Mouse (Mus musculus) embryo, embryonic 11.5 days (tissue): ENCODE measurements around the gene Rora.

Source experiments
- DNase-seq: peaks from one replicate; pipeline ENCODE4 v3.0.0-alpha.2; 2012; ENCODE audit warnings: low read depth, low spot score

Rora gene

GRCm38 (mm10) chr9:68884451-68885035 lies 231.0 kb downstream of the Rora start:
- DNase-seq, result no peak

DNA sequence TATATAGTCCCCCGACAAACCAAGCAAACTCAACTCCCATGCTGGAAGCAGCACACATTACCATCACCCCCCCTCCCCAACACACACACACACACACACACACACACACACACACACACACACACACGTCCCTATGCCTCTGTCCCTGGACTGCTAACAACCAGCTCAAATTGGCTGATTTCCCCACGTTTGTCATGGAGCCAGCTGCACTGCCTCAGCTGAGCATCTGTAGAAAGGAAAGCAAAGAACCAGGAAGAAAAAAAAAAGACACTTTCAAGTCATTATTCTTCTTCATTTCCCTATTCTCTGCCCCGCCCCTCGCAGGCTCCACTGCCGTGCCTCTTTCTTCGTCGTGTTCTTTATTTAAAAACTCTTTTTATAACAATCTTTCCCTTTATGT lies 235.1 kb downstream of the Rora start:
- DNase-seq, result no peak

DNA sequence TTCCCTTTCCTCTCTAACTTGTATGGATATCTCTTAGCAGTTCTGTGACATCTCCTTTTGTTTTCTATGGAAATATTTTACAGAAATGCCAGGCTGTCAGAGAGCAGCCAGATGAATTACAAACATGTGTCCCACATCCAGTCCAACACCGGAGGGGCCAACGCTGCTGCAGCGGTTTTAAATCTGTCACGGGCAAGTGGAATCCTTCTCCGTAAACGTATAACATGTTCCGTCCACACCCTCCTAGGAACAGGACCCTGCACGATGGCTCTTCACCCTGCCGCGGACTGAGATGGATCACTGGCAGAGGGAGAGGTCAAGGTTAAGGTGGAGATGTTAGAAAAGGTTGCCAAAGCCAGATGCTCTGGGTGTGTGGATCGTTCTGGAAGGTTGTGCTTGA lies 237.8 kb downstream of the Rora start:
- DNase-seq, result peak; percentile 34

- DNase-seq, result no peak
These were observed 238.8 kb downstream of the Rora start for GRCm38 (mm10) chr9:68892356-68892755.

DNA sequence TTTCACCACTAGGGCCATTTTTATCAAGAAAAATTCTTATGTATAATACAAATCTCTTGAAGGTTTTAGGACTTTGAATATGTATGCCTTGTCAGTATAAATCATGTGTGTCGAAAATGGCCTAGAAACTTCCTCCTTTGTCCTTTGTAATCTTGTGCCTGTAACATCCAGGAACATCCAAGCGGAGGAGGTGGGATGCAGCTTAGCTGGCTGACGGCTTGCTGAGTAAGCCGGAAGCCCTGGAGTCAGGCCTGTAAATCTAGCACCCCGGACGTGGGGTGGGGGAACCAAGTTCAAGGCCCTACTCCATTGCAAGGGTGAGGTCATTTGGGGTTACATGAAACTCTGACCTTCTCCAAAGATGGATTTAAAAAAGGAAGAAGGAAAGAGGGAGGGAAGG lies 239.3 kb downstream of the Rora start:
- DNase-seq, result no peak

GRCm38 (mm10) chr9:68898286-68898685 lies 244.7 kb downstream of the Rora start:
- no peak for DNase-seq

- no peak for DNase-seq
These were observed 246.1 kb downstream of the Rora start for GRCm38 (mm10) chr9:68899525-68900222.

DNA sequence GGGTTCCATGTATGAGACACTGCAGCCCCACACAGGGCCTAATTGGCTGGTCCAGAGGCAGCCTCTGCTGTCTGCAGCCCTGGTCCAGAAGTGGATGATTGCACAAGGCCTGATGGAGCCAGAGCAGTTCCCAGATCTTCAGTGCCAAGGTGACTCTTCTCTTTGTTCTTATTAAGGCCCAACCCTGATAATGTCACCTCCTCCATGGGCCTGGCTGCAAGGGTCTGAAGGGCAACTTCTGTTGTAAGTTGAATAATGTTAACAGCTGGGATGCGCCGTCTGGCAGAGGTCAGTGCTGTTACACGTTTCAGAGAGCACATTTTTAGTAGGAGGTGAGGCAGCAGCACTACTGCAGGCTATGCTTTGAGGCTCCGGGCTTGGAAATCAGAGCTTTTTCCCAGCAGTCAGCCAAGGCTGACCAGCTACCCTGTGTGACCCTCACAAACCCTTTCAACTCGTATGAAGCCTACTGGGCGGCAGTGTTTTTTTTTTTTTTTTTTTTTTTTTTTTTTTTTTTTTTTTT lies 252.8 kb downstream of the Rora start:
- DNase-seq, result no peak

GRCm38 (mm10) chr9:68912483-68913151 lies 259.0 kb downstream of the Rora start:
- no peak for DNase-seq

- DNase-seq, result no peak
These were observed 259.7 kb downstream of the Rora start for GRCm38 (mm10) chr9:68913191-68913697.

DNA sequence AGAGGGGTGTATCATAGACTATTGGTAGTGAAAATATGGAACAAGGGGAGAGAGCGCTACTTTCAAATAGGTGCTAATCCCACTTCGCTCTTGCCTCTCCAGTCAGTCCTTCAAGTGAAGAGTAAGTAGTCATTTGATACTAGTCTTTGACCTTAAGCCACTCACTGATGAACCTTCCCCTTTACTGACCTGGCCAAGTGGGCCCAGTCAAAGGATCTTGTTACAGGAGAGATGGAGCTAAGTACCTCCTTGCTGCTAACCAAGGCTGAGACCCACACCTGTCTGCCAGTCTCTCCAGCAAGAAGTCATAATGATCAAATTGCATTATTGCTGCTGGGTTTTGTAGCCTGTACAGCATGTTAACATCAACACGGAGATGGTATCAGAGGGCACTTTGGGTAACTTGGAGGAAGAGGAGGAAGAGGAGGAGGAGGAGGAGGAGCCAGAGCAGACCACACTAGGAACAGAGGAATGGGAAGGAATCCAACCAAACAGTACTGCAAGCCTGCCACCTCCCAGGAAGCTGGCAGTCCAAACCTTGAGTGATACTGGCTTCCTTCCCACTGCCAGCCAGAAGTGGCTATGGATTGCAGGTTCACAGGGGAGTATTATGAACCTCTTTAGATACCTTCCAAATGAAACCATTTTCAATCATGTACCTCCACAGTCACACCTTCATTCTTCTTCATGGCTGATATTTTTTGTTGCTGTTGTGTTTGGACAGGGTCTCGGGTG lies 261.1 kb downstream of the Rora start:
- no peak for DNase-seq

- no peak for DNase-seq
These were observed 263.2 kb downstream of the Rora start for GRCm38 (mm10) chr9:68916741-68917140.

- DNase-seq, result no peak
These were observed 269.6 kb downstream of the Rora start for GRCm38 (mm10) chr9:68923128-68923601.

DNA sequence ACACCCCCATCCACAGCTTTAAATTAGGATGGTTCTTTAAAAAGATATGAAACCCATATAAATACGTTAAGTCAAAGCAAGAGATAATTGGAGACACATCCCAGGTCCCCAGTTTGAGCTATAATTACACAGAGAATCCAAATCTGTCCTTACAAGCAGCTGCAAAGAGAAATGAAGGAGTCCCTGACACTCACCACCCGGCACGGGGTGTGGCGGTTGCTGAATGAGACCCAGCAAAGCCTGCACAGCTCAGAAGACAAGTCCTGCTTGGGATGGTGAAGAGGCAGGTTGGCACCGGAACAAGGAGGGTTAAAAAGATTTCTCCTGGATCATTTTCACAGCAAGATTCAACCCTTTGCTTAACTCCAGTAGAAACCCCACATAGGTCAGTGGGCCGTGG lies 272.8 kb downstream of the Rora start:
- no peak for DNase-seq

- DNase-seq, result no peak
These were observed 279.6 kb downstream of the Rora start for GRCm38 (mm10) chr9:68933159-68933558.

- no peak for DNase-seq
These were observed 280.7 kb downstream of the Rora start for GRCm38 (mm10) chr9:68934238-68934637.

- DNase-seq, result no peak
These were observed 282.0 kb downstream of the Rora start for GRCm38 (mm10) chr9:68935611-68936010.

DNA sequence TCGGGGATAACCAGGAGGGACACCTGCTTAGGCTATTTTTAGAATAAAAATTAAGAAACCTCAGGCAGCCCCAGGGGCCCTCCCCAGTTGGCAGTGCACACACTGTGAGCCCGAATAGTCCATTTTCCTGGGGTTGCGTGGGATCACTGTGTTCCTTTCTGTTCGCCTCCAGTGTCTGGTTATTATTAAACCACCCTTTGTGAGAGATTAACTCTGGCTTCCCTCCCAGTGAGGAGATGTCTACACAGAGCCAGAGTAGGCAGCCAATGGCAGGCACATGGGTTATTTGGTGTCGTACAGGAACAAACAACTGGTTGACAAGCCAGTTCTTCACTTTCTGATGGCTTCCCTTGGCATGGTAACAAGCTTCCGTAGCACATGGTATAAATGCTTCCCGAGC lies 287.5 kb downstream of the Rora start:
- DNase-seq, result no peak

GRCm38 (mm10) chr9:68942595-68943011 lies 289.0 kb downstream of the Rora start:
- no peak for DNase-seq

GRCm38 (mm10) chr9:68944026-68944425 lies 290.4 kb downstream of the Rora start:
- no peak for DNase-seq

DNA sequence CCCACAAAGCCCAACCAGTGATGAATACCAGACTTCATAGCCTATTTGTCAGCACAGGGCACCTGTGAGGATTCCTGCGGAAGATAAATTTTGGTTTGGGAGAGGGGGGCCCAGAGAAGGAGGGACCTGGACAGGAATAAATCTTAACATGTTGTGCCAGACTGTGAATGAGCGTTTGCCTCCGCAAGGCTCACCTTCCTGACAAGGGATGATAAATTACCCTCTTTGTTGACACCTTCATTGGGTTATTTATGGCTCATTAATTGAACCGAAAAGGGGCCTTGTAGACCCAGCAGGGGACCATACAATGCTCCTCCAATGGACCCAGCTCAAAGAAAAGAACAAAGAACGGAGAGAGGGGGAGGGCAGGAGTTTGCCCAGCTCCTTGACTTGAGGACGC lies 294.1 kb downstream of the Rora start:
- peak; percentile 61 for DNase-seq

- no peak for DNase-seq
These were observed 294.6 kb downstream of the Rora start for GRCm38 (mm10) chr9:68948141-68948540.
